Mouse (Mus musculus): ENCODE measurements around the gene Cntn2. TPM values are rescaled to one million over a fixed set of nuclear protein-coding genes. Genes with fewer than 3 reads are reported as not detected.
"Not testable (repeated sequence)": the region's sequence is repeated elsewhere in the genome, so short reads cannot be mapped to it uniquely, and the experiment has no call there.

Gene Cntn2
- total RNA-seq, 2 experiments from 2014 or later = 2.8 to 4.1 TPM

DNA sequence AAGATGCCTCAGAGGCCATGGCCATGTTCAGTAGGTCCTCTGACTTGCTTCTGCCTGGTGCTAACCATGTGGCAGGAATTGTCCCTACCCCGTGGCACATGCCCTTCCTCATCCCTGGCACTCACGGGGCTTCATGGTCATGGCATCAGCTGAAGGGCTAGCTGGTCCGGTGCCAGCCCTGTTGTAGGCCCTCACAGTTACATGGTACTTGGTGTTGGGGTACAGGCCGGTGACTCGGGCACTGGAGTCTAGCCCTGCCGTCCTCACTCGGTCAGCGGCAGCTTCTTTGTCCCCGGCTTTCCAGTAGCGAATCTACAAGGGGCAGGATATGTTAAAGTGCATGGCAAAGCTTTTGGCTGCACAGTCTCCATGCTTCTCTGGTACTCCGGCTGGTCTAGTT is 26.3 kb downstream of the Cntn2 start:
- intact Hi-C loops (cut with DNase I) = no loop called here
- DNase-seq = no peak

DNA sequence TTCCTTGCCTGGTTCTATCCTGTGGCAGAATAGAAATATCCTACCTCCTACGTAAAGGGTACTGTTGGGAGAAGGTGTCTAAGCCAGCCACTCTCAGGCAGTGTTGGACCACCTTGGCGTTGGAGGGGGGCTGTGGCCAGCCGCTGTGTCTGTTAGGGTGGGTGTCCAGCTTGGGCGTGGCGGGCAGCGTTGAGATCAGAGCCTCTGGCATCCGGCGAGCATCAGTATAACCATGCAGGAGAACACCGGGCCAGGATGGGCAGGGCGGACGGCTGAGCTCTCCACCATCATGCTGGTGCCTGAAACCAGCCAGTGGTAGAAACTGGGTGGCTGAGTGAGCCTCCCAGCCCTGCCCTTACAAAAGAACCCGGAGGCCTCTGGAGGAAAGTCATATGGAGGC is 27.7 kb downstream of the Cntn2 start:
- intact Hi-C loops (cut with DNase I) = no loop called here
- no peak for DNase-seq

GRCm38 (mm10) chr1:132512106-132512505 is 30.9 kb downstream of the Cntn2 start:
- intact Hi-C loops (cut with DNase I) = no loop called here
- no peak for DNase-seq

DNA sequence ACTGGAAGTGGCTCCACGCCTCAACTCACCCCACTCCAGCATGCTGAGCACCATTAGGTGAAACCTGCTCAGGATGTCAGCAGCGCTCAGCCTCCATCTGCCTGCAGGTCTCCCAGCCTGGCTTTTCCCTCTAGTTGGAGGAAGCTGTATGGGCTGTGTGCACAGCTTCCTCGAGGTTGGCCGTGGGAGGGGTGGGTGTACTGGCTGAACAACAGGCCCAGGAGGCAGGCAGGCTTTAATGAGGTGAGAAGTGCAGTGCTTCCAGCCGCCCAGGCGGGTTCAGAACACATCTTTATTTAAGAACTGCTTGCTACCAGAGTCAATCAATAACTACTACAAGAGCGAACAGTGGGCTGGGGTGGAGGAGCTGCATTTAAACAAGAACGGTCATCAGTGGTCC is 31.5 kb downstream of the Cntn2 start:
- no peak for DNase-seq
- intact Hi-C loops (cut with DNase I) = no loop called here

- intact Hi-C loops (cut with DNase I) = no loop called here
- no peak for DNase-seq
These were observed 33.3 kb downstream of the Cntn2 start for GRCm38 (mm10) chr1:132509771-132510170.

DNA sequence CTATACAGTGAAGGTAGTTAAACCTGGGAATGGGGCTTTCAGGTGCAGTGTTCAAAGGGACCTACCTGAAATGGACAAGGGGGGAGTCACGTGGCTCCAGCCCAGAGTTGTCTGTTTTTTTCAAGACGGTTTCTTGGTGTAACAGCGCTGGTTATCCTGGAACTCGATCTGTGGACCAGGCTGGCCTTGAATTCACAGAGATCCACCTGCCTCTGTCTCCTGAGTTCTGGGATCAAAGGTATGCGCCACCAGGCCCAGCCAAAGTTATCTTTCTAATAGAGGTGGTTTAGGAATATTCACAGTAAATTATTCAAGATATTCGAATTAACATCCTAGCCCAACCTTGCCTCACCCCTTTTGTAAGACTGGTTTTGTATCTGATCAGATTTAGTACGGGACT is 36.4 kb downstream of the Cntn2 start:
- DNase-seq = no peak
- intact Hi-C loops (cut with DNase I) = no loop called here

DNA sequence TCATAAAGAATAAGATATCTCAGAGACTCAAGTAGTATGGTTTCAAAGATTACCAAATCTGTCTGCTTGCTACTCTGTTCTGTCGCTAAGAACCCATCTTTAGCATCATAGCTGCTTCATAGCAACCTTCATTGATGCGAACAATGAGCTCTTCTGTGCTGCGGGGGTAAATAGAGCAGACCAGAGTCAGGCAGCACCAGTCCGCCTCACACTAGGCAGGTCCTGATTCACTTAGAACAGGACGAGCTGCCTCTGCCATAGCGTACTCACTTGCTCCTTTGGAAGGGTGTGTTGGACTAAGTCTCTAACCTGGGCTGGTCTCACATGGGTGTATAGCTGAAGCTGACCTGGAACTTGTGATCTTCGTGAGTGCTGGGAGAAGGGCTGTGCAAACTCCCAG is 37.0 kb downstream of the Cntn2 start, which contains the start of gene Tmem81:
Gene Tmem81, plus strand, starts transcription at position 173 of the 400 bp plus-strand sequence.
- DNase-seq = no peak
- intact Hi-C loops (cut with DNase I) = no loop called here

- DNase-seq = no peak
- intact Hi-C loops (cut with DNase I) = no loop called here
These were observed 37.9 kb downstream of the Cntn2 start for GRCm38 (mm10) chr1:132505155-132505554.

DNA sequence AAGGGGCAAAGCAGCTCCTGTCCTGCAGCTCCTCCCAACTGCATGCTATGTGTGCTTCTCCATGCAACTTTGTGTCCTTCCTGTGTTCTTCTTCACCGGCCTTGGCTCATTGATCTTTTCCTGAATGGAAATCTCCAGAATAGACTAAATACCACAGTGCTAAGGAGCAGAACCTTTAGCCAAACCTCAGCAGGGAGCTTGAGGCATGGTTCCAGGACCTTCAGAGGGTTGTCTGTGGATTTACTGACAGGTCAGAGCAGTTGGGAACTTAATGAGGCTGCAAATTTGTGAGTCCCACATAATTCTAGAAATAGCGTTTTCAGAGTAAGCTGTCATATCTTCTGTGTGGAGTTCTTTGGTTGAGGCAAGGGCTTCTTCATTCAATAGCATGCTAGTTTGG is 42.5 kb downstream of the Cntn2 start:
- DNase-seq = no peak
- intact Hi-C loops (cut with DNase I) = no loop called here

- DNase-seq = no peak
- intact Hi-C loops (cut with DNase I) = no loop called here
These were observed 59.3 kb downstream of the Cntn2 start for GRCm38 (mm10) chr1:132483759-132484158.

- DNase-seq = no peak
- intact Hi-C loops (cut with DNase I) = no loop called here
These were observed 59.8 kb downstream of the Cntn2 start for GRCm38 (mm10) chr1:132483234-132483633.

- intact Hi-C loops (cut with DNase I) = no loop called here
- DNase-seq = no peak
These were observed 61.4 kb downstream of the Cntn2 start for GRCm38 (mm10) chr1:132481619-132482018.

DNA sequence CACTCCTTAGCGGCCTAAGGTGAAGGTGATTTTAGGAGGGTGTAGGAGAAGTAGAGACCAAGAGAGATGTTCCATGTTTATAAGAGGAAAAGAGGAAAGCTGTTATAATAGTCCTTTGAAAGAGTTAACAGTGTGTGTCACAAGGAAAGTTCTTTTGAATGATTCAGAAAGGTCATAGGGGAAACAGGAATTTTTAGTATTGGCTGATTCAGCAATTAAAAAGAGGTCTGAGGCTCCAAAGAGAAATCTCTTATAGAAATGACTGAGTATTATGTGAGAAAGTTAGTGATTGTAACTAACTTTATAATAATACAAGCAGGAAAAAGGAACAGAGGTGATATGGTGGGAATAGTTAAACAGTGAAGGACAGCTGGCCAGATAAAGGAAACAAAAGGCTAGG is 63.6 kb downstream of the Cntn2 start:
- no peak for DNase-seq
- intact Hi-C loops (cut with DNase I) = loop anchor here (5.0 kb wide), 1 partner anchor 167 kb away; no protein-coding TSS in a partner anchor

GRCm38 (mm10) chr1:132476928-132477691 is 65.9 kb downstream of the Cntn2 start, which contains the start of gene Rbbp5:
Gene Rbbp5, plus strand, starts transcription at chr1:132477365.
- intact Hi-C loops (cut with DNase I) = loop anchor here (1.0 to 5.0 kb wide), 4 partner anchors 60 to 165 kb away; partner anchors contain the start of genes Dstyk and Tmcc2

DNA sequence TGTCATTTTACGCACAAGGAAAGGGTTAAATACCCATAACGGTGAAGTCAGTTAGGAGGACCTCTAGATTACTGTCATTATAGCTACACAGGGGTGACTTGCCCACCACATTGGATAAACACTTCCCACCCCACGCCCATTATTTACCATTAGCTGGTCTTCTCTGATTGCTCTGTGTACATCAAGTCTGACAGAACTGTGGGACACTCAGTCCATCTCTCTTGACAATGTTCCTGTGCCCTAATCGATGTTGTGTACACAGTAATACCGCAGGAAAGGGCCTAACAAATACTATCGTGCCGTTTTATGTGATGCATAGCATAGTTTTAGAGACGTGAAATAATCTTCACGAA is 66.5 kb downstream of the Cntn2 start:
- intact Hi-C loops (cut with DNase I) = loop anchor here (1.0 to 5.0 kb wide), 3 partner anchors 59 to 164 kb away; partner anchors contain the start of genes Dstyk and Tmcc2
- no peak for DNase-seq

More at GRCm38 (mm10) chr1:132476928-132477691, 65.9 kb downstream of the Cntn2 start, which contains the start of gene Rbbp5:
- DNase-seq = peak; percentile 90 to 93

DNA sequence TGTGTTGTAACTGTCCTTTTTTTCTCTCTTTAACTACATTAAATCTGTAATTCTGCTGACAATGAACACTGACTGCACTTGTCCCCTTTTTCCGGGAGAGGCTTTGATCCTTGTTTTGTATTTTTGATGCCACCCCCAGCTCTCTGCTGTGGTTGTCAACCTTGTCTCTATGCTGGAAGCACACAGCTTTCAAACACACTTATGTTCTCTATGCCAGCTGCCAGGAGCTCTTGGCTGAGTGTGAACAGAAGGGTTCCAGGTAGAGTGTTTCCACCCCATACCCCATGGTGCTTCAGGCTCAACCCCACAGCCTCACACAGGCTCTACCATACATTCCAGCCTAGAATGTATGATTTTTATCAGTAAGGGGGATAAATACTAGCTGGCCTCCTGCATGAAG is 68.6 kb downstream of the Cntn2 start:
- DNase-seq = no peak
- intact Hi-C loops (cut with DNase I) = no loop called here

DNA sequence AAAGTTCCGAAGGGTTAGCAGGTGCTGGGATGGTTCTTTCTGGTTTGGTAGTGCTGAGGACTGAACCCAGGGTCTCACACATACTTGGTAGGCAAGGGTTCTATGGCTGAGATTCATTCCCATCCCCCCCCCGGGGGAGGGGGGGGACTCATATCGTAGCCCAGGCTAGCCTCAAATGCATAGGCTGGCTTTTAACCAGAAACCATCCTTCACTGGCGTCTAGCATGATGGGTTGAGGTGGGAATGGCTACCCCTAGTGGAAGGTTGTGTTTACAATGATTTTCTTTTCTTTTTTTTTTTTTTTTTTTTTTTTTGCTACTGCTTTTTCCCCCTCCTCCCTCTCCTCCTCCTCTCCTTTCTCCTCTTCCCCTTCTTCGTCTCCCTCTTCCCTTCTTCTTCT is 70.5 kb downstream of the Cntn2 start:
- intact Hi-C loops (cut with DNase I) = no loop called here

GRCm38 (mm10) chr1:132471499-132471898 is 71.6 kb downstream of the Cntn2 start:
- DNase-seq = no peak
- intact Hi-C loops (cut with DNase I) = no loop called here

More for the DNA sequence above, 70.5 kb downstream of the Cntn2 start:
- DNase-seq = no peak

DNA sequence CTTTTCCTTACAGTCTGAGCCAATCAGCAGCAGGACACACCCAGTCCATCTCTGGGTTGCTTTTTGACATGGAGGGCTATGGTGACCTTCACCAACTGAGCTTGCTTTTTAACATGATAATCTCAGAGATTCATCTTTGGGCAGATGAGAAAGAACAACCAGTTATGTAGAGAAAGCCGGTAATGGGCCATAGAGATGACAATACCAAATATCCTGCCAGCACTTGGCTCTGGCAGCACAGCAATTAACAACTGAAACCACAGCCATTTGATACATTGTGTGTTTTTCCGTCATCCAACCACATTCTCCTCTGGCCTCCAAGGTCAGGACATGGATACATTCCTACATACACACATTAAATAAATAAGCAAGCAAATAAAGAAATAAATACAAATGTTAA is 72.0 kb downstream of the Cntn2 start:
- no peak for DNase-seq

DNA sequence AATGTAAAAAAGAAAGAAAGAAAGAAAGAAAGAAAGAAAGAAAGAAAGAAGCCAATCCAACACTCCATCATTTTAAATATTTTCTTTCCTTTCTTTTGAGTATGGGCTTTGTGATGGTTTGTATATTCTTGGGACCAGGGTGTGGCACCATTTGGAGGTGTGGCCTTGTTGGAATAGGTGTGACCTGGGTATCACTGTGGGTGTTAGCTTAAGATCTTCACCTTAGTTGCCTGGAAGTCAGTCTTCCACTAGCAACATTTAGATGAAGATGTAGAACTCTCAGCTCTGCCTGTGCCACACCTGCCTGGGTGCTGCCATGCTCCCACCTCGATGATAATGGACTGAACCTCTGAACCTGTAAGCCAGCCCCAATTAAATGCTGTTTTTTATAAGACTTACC is 73.0 kb downstream of the Cntn2 start:
- intact Hi-C loops (cut with DNase I) = not testable (repeated sequence)

More for the DNA sequence above, 72.0 kb downstream of the Cntn2 start:
- intact Hi-C loops (cut with DNase I) = no loop called here

GRCm38 (mm10) chr1:132469519-132469918 is 73.5 kb downstream of the Cntn2 start:
- no peak for DNase-seq
- intact Hi-C loops (cut with DNase I) = no loop called here

More for the DNA sequence above, 73.0 kb downstream of the Cntn2 start:
- DNase-seq = not testable (repeated sequence)

- no peak for DNase-seq
- intact Hi-C loops (cut with DNase I) = no loop called here
These were observed 74.1 kb downstream of the Cntn2 start for GRCm38 (mm10) chr1:132468926-132469325.
